Mouse (Mus musculus) cerebellum, adult 2 months (tissue): ENCODE data around the gene Mndal.
"Not testable (repeated sequence)": the region's sequence is repeated elsewhere in the genome, so short reads cannot be mapped to it uniquely, and the experiment has no call there.

Experiments
- CTCF ChIP-seq: fragments of 200-500 bp; IDR thresholded peaks from 2 replicates; pipeline ENCODE4 v1.5.1; 2011; ENCODE audit warnings: low read depth, mild to moderate bottlenecking, control low read depth, low read length, moderate library complexity, borderline replicate concordance; ENCODE audit not compliant: insufficient read depth
- POLR2A ChIP-seq: fragments of 200-500 bp; IDR thresholded peaks from 2 replicates; pipeline ENCODE4 v1.6.1; 2011; ENCODE audit warnings: low read length, control low read depth, borderline replicate concordance; ENCODE audit not compliant: insufficient read depth

GRCm38 (mm10) chr1:173801791-173802190, 140.5 kb downstream of the Mndal start:
- TF ChIP-seq POLR2A, CTCF: not testable (repeated sequence)
